Mouse (Mus musculus) heart, postnatal 0 days (tissue): ENCODE measurements around the gene Dclk1.

ENCODE experiments used
- CTCF ChIP-seq: IDR thresholded peaks from 2 replicates; pipeline ENCODE4 v1.5.1; 2016; ENCODE audit warnings: antibody characterized with exemption, control low read depth, low read depth
- EP300 ChIP-seq: IDR thresholded peaks from 2 replicates; pipeline ENCODE4 v1.6.1; 2016; ENCODE audit warnings: antibody characterized with exemption, low read depth

DNA sequence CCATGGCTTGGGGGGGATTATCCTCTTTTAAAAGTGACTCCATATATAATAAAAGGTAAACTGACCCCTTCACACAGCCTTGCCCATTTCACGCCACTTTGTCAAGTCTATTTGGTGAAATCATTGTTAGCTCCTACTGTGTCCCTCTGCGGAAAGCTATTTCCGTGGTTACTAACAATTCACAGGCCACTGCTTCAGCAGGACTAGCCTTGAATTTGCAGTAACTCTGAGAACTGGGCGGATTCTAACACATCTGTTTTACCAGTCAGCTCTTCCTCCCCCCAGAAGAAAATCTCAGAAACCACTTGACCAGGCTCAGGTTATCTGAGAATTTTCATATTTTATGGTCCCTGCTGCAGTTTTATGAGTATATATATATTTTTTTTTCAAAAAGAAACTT lies 253.7 kb downstream of the Dclk1 start:
- TF ChIP-seq CTCF (no peak), EP300 (no peak)
